Mouse (Mus musculus): ENCODE measurements around the gene Epha1.

Gene Epha1

GRCm38 (mm10) chr6:42323371-42324066 lies 49.5 kb downstream of the Epha1 start:
- DNase-seq, result no peak

GRCm38 (mm10) chr6:42318293-42318692 lies 54.8 kb downstream of the Epha1 start:
- DNase-seq, result no peak

- DNase-seq, result no peak
Measured at GRCm38 (mm10) chr6:42310427-42311053, 62.5 kb downstream of the Epha1 start.

- no peak for DNase-seq
Measured at GRCm38 (mm10) chr6:42309816-42310378, 63.2 kb downstream of the Epha1 start.

Measured in lung, postnatal 10 days (tissue).